Mouse (Mus musculus): ENCODE measurements around the gene Spi1.
"Not testable (repeated sequence)": the region's sequence is repeated elsewhere in the genome, so short reads cannot be mapped to it uniquely, and the experiment has no call there.

The Spi1 gene

GRCm38 (mm10) chr2:91081775-91082695, at the start of gene Spi1:
Gene Spi1, plus strand, starts transcription at chr2:91082390.
- DNase-seq (ENCODE audit: low read depth, low spot score) = no peak

GRCm38 (mm10) chr2:91033000-91033399, 49.2 kb upstream of the Spi1 start:
- peak; percentile 67 for DNase-seq (ENCODE audit: low read depth, low spot score)

- peak; percentile 65 for DNase-seq (ENCODE audit: low read depth, low spot score)
These were observed 46.8 kb upstream of the Spi1 start, which contains the start of gene Rapsn for GRCm38 (mm10) chr2:91035385-91035784. Gene Rapsn, plus strand, starts transcription at chr2:91035620.

GRCm38 (mm10) chr2:91041786-91042185, 40.4 kb upstream of the Spi1 start:
- DNase-seq (ENCODE audit: low read depth, low spot score) = no peak

- DNase-seq (ENCODE audit: low read depth, low spot score) = peak; percentile 85
These were observed 39.4 kb upstream of the Spi1 start for GRCm38 (mm10) chr2:91042651-91043398.

GRCm38 (mm10) chr2:91044727-91045126, 37.5 kb upstream of the Spi1 start:
- peak; percentile 39 for DNase-seq (ENCODE audit: low read depth, low spot score)

- not testable (repeated sequence) for DNase-seq (ENCODE audit: low read depth, low spot score)
These were observed 36.4 kb upstream of the Spi1 start for GRCm38 (mm10) chr2:91045805-91046204.

GRCm38 (mm10) chr2:91047359-91047758, 34.8 kb upstream of the Spi1 start:
- no peak for DNase-seq (ENCODE audit: low read depth, low spot score)

GRCm38 (mm10) chr2:91051917-91052316, 30.3 kb upstream of the Spi1 start:
- no peak for DNase-seq (ENCODE audit: low read depth, low spot score)

- no peak for DNase-seq (ENCODE audit: low read depth, low spot score)
These were observed 29.4 kb upstream of the Spi1 start for GRCm38 (mm10) chr2:91052752-91053151.

- no peak for DNase-seq (ENCODE audit: low read depth, low spot score)
These were observed 28.8 kb upstream of the Spi1 start for GRCm38 (mm10) chr2:91053181-91053933.

GRCm38 (mm10) chr2:91053934-91054382, 28.2 kb upstream of the Spi1 start, which contains the start of gene Psmc3:
Gene Psmc3, plus strand, starts transcription at chr2:91054009.
- peak; percentile 95 for DNase-seq (ENCODE audit: low read depth, low spot score)

- no peak for DNase-seq (ENCODE audit: low read depth, low spot score)
These were observed 23.8 kb upstream of the Spi1 start for GRCm38 (mm10) chr2:91058435-91058834.

GRCm38 (mm10) chr2:91059376-91059775, 22.8 kb upstream of the Spi1 start:
- no peak for DNase-seq (ENCODE audit: low read depth, low spot score)

- peak; percentile 86 for DNase-seq (ENCODE audit: low read depth, low spot score)
These were observed 21.4 kb upstream of the Spi1 start for GRCm38 (mm10) chr2:91060544-91061355.

- DNase-seq (ENCODE audit: low read depth, low spot score) = no peak
These were observed 20.2 kb upstream of the Spi1 start for GRCm38 (mm10) chr2:91061849-91062481.

- DNase-seq (ENCODE audit: low read depth, low spot score) = no peak
These were observed 19.2 kb upstream of the Spi1 start for GRCm38 (mm10) chr2:91062779-91063606.

- DNase-seq (ENCODE audit: low read depth, low spot score) = peak; percentile 66
These were observed 18.0 kb upstream of the Spi1 start for GRCm38 (mm10) chr2:91064211-91064610.

GRCm38 (mm10) chr2:91065544-91065943, 16.6 kb upstream of the Spi1 start:
- DNase-seq (ENCODE audit: low read depth, low spot score) = peak; percentile 82

Measured in ZHBTc4 (cell line).